Mouse (Mus musculus): ENCODE data around the gene Rimklb. TPM values are rescaled to one million over a fixed set of nuclear protein-coding genes. Genes with fewer than 3 reads are reported as not detected.
"Not testable (repeated sequence)": the region's sequence is repeated elsewhere in the genome, so short reads cannot be mapped to it uniquely, and the experiment has no call there.

Gene Rimklb
- polyA plus RNA-seq, 1 experiment: not detected

- Histone ChIP-seq H3K27me3 (replicated peaks) (peaks cover 12% of the 10 kb centered on the region), H3K9me3 (peaks cover 2% of the 10 kb centered on the region; the same call in 1 of the 2 replicates), H3K4me1 (peaks cover 3% of the 10 kb centered on the region), H3K36me3 (replicated peaks; ENCODE audit: low read length) (no peaks in the 10 kb centered on the region), H3K4me3 (replicated peaks) (no peak overlapping the region)
- TF ChIP-seq FLI1 (IDR thresholded peaks at IDR 0.05; ENCODE audit: low read length) (no peak), GATA1 (IDR thresholded peaks at IDR 0.05; ENCODE audit: borderline replicate concordance, low read length) (no peak)
Measured at GRCm38 (mm10) chr6:122528136-122528535, 29.6 kb upstream of the Rimklb start.

- TF ChIP-seq GATA1 (IDR thresholded peaks at IDR 0.05; ENCODE audit: borderline replicate concordance, low read length) (no peak), FLI1 (IDR thresholded peaks at IDR 0.05; ENCODE audit: low read length) (no peak)
- Histone ChIP-seq H3K36me3 (replicated peaks; ENCODE audit: low read length) (no peaks in the 10 kb centered on the region), H3K9me3 (peaks cover 2% of the 10 kb centered on the region; the same call in 1 of the 2 replicates), H3K4me3 (replicated peaks) (no peak overlapping the region), H3K4me1 (no peaks in the 10 kb centered on the region), H3K27me3 (replicated peaks) (peaks cover 12% of the 10 kb centered on the region)
Measured at GRCm38 (mm10) chr6:122527596-122527995, 29.0 kb upstream of the Rimklb start.

GRCm38 (mm10) chr6:122523289-122523688 is 24.7 kb upstream of the Rimklb start:
- no peaks in the 10 kb centered on the region for H3K36me3 ChIP-seq (replicated peaks; ENCODE audit: low read length)
- H3K9me3 ChIP-seq: peaks cover 2% of the 10 kb centered on the region; the same call in 1 of the 2 replicates
- no peaks in the 10 kb centered on the region for H3K4me1 ChIP-seq
- H3K4me3 ChIP-seq (replicated peaks): no peak overlapping the region
- H3K27me3 ChIP-seq (replicated peaks): peaks cover 15% of the 10 kb centered on the region
- TF ChIP-seq FLI1 (IDR thresholded peaks at IDR 0.05; ENCODE audit: low read length) (no peak), GATA1 (IDR thresholded peaks at IDR 0.05; ENCODE audit: borderline replicate concordance, low read length) (no peak)

- Histone ChIP-seq H3K36me3 (replicated peaks; ENCODE audit: low read length) (no peaks in the 10 kb centered on the region), H3K27me3 (replicated peaks) (peaks cover 9% of the 10 kb centered on the region), H3K4me3 (replicated peaks) (no peak overlapping the region), H3K4me1 (no peaks in the 10 kb centered on the region), H3K9me3 (peaks cover 2% of the 10 kb centered on the region; the same call in 1 of the 2 replicates)
- no peak for TF ChIP-seq GATA1 (IDR thresholded peaks at IDR 0.05; ENCODE audit: borderline replicate concordance, low read length)
- TF ChIP-seq FLI1 (IDR thresholded peaks at IDR 0.05; ENCODE audit: low read length): no peak
Measured at GRCm38 (mm10) chr6:122522595-122522994, 24.0 kb upstream of the Rimklb start.

GRCm38 (mm10) chr6:122519384-122519783 is 20.8 kb upstream of the Rimklb start:
- Histone ChIP-seq H3K4me3 (replicated peaks) (no peak overlapping the region), H3K4me1 (no peaks in the 10 kb centered on the region), H3K36me3 (replicated peaks; ENCODE audit: low read length) (no peaks in the 10 kb centered on the region), H3K9me3 (peaks cover 2% of the 10 kb centered on the region; the same call in 1 of the 2 replicates), H3K27me3 (replicated peaks) (peaks cover 8% of the 10 kb centered on the region)
- no peak for TF ChIP-seq FLI1 (IDR thresholded peaks at IDR 0.05; ENCODE audit: low read length)
- TF ChIP-seq GATA1 (IDR thresholded peaks at IDR 0.05; ENCODE audit: borderline replicate concordance, low read length): no peak

- H3K9me3 ChIP-seq: no peaks in the 10 kb centered on the region
- H3K4me1 ChIP-seq: no peaks in the 10 kb centered on the region
- TF ChIP-seq GATA1 (IDR thresholded peaks at IDR 0.05; ENCODE audit: borderline replicate concordance, low read length) (no peak), FLI1 (IDR thresholded peaks at IDR 0.05; ENCODE audit: low read length) (no peak)
- H3K36me3 ChIP-seq (replicated peaks; ENCODE audit: low read length): no peaks in the 10 kb centered on the region
- peaks cover 16% of the 10 kb centered on the region for H3K27me3 ChIP-seq (replicated peaks)
- H3K4me3 ChIP-seq (replicated peaks): no peak overlapping the region
Measured at GRCm38 (mm10) chr6:122517668-122518067, 19.1 kb upstream of the Rimklb start.

- peaks cover 15% of the 10 kb centered on the region for H3K27me3 ChIP-seq (replicated peaks)
- H3K4me1 ChIP-seq; H3K4me3 ChIP-seq (replicated peaks); H3K9me3 ChIP-seq; H3K36me3 ChIP-seq (replicated peaks; ENCODE audit: low read length): not testable (repeated sequence)
Measured at GRCm38 (mm10) chr6:122515762-122516161, 17.2 kb upstream of the Rimklb start.

- TF ChIP-seq GATA1 (IDR thresholded peaks at IDR 0.05; ENCODE audit: borderline replicate concordance, low read length) (no peak), FLI1 (IDR thresholded peaks at IDR 0.05; ENCODE audit: low read length) (no peak)
- no peaks in the 10 kb centered on the region for H3K36me3 ChIP-seq (replicated peaks; ENCODE audit: low read length)
- no peaks in the 10 kb centered on the region for H3K9me3 ChIP-seq
- peaks cover 11% of the 10 kb centered on the region for H3K27me3 ChIP-seq (replicated peaks)
- H3K4me1 ChIP-seq: no peaks in the 10 kb centered on the region
- no peak overlapping the region for H3K4me3 ChIP-seq (replicated peaks)
Measured at GRCm38 (mm10) chr6:122514312-122514711, 15.8 kb upstream of the Rimklb start.

- TF ChIP-seq GATA1 (IDR thresholded peaks at IDR 0.05; ENCODE audit: borderline replicate concordance, low read length): no peak
- TF ChIP-seq FLI1 (IDR thresholded peaks at IDR 0.05; ENCODE audit: low read length): no peak
- Histone ChIP-seq H3K4me3 (replicated peaks) (no peak overlapping the region), H3K27me3 (replicated peaks) (peaks cover 17% of the 10 kb centered on the region), H3K36me3 (replicated peaks; ENCODE audit: low read length) (no peaks in the 10 kb centered on the region), H3K9me3 (no peaks in the 10 kb centered on the region), H3K4me1 (no peaks in the 10 kb centered on the region)
Measured at GRCm38 (mm10) chr6:122512914-122513878, 14.6 kb upstream of the Rimklb start.

GRCm38 (mm10) chr6:122508494-122508893 is 9.9 kb upstream of the Rimklb start:
- H3K9me3 ChIP-seq: no peaks in the 10 kb centered on the region
- TF ChIP-seq FLI1 (IDR thresholded peaks at IDR 0.05; ENCODE audit: low read length) (no peak), GATA1 (IDR thresholded peaks at IDR 0.05; ENCODE audit: borderline replicate concordance, low read length) (no peak)
- H3K36me3 ChIP-seq (replicated peaks; ENCODE audit: low read length): no peaks in the 10 kb centered on the region
- H3K4me3 ChIP-seq (replicated peaks): no peak overlapping the region
- peaks cover 21% of the 10 kb centered on the region for H3K27me3 ChIP-seq (replicated peaks)
- no peaks in the 10 kb centered on the region for H3K4me1 ChIP-seq
